Mouse (Mus musculus) CD4-positive, CD25-positive, alpha-beta regulatory T cell, adult 2 months (primary cell): ENCODE measurements around the gene 2310022A10Rik.
A peak's percentile ranks its signal among the peaks of the same experiment; 100 is the strongest.

ENCODE experiments used
- DNase-seq: peaks from one replicate; pipeline ENCODE4 v3.0.0-alpha.2; 2012; ENCODE audit warnings: low read depth, low spot score

The 2310022A10Rik gene

DNA sequence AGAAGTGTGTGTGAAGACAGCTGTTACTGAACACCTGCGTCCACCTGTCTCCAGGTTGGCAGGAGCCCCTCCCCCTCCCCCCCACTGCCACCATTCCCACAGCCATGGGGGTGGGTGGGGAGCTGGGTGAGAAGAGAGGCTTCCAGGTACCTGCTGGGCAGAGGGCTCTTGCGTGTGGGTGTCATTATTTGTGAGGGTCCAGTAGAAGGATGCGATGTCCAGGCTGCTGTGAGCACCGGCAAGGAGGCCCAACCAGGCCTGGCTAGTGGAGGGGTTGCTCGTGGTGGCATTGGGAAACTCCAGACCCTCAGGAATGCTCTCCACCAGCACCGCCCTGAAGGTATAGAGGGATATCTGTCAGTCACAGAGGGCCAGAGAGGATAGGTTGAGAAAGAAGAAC is 12.1 kb upstream of the 2310022A10Rik start:
- DNase-seq: no peak

DNA sequence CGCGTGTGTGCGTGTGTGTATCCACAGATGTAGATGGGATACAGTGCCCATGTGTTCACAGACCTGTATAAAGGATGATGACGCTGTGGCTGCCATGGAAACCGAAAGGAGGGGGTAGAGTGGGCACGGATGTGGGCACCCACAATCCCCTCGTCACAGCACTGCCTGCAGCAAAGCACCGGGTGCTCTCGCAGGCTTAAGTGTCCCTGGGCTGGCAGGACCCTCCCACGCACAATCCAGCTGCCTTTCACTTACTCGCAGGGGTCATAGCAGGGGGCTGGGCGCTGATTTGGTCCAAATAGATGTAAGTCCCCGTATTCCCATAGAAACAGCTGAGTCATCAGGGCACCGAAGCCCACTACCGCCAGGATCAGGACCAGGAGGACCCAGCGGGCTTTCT is 11.6 kb upstream of the 2310022A10Rik start:
- peak; percentile 94 for DNase-seq

DNA sequence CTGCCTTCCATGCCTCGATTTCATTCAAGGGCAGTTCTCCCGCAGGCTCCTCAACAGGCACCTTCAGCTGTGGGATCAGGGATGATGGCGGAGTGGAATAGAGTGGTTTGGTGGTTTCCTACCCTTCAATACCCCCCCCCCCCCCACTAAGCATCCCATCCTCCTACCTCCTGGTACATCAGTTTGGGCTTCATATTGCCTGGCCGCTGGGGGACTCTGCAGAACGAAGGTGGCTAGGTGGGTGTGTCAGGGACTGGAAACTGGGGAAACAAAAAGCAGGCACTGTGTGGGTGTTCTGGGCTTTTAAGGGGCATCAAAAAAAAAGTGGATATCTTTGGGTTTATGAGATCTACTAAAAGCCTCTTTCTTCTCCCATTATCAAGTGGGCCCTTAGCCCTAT is 11.1 kb upstream of the 2310022A10Rik start:
- peak; percentile 39 for DNase-seq

DNA sequence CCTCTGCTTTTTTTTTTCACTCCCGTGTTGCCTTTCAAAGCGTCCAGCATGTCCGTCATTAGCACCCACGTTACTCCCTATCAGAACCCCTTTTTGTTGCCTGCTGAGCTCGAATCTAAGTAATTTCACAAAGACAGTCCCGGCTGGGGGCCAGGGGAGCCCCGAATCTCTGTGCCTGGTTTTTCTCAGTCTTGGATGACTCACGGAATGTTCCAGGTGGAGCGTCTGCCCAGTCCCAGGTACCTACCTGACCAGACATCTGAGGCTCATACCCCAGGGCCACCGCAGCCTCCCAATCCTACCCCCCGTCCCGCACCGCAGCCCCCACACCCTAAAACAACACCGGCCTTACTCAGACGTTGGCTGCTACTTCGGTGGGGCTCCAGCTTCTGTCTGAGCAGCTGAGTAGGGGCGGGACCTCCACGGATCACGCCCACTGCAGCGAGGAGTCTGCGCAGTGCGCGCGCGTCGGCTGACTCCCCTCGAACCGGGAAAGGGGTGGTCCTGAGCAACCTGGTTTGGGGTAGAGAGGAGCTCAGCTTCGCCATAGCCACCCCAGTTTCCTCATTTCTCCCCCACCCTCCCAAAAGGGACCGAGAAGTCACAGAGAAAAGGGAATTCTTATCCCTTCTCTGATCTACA is 10.5 kb upstream of the 2310022A10Rik start:
- peak; percentile 89 for DNase-seq

DNA sequence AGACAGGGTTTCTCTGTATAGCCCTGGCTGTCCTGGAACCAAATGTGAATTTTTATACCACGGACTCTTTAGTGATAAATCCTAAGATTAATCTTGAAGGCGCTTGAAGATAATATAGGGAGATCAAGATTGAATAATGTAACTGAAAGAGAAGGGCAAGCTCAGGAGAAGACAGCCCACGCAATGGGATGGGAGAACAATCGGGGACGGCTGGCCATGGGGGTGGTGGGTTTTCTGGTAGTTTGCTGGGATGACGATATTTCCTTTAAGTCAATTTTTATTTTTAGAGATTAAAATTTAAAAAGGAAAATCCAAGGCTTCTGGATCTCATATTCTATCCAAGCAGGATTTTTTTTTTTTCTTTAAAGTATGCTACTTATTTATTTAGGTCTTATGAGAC is 10.0 kb upstream of the 2310022A10Rik start:
- no peak for DNase-seq

DNA sequence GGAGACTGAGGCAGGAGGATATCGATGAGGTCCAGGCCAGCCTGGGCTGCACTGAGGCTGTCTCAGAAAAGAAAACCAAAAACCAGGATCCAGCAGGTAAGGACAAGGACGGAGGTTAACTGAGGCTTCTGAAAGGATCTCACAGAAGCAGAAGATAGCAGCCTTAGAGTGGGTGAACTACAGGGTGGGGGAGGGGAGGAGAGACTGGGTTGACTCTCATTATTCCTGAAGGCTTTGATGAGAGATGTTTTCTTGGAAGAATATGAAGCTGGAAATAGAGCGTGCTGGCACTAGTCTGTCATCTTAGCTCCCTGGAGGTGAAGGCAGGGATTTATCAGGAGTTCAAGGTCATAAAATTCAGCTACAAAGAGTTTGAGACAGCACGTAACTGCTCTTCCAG is 9.2 kb upstream of the 2310022A10Rik start:
- DNase-seq: no peak

DNA sequence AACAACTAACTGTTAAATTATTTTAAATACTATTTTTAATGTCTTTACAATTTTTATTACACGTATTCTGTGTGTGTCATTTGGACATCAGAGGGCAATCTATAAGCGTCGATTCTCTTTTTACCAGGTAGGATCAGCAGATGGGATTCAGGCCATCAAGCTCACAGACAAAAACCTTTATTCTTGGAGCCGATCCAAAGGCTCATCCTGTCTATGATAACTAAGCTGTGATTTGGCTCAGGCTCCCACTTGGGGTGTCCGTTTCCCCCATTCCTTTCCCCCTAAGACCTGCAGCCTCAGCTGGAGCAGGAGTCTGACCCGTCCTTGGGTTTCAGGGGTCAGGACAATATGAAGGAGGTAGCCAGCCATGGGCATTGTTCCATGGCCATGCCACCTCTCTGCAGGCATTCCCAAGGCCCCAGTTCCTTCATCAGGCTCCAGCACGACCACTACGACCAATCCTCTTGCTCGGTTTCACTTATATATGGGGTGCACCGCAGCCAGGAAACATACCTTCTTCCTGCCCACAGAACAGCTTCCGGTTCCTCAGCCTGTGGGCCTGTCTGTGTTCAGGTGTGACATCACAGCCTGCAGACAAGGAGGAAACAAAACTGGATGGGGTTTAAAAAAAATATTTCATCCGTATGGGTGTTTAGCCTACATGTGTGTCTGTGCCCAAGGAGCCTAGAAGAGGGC is 8.2 kb upstream of the 2310022A10Rik start:
- peak; percentile 93 for DNase-seq

DNA sequence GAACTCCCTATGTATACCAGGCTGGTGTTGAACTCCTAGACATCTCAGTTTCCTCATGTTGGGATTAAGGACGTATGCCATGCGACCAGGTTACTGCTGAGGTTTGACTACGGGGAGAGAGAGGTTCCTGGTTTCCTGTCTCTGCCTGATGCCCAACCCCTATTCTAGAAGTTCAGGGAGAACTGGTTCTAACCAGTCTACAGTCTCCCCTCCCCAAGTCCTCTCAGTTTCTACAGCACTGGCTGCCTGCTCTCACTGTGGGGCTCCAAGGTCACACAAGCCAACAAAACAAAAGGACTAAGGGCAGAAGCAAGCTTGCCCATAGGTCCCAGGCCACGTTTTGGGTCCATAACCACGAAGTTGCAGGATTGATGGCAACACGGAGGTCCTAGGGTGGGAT is 3.4 kb upstream of the 2310022A10Rik start:
- DNase-seq: no peak

DNA sequence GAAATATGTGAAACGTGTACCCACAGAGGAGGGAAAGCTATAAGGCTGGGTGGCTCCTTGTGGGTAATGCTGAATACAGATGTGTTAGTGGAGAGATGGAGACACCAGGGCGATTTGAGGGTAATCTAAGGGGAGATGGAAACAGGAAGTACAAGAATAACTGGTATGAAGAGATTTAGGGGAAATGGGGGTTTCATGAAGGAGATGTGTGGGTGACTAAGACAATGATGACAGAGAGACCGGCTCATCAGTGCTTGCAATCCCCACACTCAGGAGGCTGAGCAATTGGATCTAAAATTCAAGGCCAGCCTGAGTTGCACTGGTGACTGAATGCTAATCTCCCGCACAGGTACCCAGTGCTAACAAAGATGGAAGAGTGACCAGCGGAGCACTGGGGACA is 963 bp upstream of the 2310022A10Rik start:
- no peak for DNase-seq

DNA sequence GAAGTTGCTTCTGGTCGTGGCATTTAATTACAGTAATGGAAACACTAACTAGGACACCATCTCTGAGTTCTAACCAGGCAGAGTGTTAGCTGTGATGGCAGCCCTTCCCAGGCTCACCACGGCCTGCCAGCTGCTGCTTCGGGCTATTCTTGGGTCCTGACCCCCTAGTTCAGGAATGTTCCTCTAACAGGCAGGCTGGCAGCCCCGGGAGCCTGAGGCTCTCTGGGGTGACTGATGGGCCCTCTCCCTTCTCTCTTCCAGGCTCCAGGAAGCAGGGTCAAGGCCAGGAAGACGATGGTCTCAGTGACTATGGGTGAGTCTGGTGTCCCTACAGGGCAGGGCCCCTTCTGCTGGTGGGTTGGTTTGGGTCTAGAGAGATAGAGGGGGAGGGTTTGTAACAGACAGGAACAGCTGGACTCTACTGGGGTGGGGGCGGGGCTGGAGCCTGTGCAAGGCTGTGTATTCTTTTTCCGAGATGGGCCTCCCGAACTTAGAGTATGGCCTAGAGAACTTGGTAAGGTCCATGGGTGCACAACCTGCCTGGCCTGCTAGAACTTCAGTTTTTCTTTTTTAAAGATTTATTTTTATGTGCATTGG is 7.4 kb downstream of the 2310022A10Rik start:
- no peak for DNase-seq

DNA sequence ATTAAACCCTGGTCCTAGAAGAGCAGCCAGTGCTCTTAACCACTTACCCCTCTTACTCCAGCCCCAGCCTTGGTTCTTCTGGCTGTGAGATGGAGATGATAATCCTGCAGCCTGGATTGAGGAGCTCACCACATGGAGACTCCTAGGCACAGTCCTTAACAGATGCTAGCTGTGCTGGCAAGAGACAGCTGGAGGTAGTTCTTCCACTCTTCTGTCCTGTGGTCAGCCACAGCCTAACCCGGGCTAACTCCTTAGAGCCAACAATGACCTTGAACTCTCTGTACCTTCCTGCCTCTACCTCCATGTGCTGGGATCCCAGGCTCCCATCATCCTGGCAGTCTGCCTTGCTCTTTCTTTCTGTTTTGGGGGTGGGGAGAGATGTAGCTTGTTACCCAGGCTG is 7.9 kb downstream of the 2310022A10Rik start:
- no peak for DNase-seq

DNA sequence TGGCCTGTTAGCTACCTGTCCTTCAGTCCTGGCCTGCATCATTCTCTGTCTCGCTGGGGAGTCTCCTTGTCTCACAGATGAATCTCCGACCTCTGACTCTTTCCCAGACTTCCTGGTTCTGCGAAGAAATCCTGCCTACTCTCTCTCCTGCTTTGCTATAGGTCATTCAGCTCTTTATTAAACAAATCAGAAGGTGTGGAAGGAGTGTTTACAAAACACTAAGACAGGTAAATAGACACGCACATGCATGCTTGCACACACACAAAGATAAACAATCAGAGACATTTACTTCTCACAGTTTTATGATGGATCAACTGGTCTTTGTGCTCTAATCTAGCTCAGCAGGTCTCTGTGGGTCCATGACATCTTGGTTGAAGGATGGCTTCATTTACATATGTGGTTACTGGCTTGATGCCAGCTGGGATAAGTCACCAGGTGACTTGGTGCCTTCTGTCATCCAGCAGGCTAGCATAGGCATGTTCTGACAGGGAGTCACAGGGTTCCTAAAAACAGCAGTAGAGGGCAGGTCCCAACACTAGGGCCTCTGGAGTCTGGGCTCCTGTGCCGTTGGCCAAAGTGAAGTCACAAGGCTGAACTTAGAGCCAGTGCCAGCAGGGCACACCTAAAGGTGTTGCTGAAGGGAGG is 16.7 kb downstream of the 2310022A10Rik start:
- DNase-seq: no peak

DNA sequence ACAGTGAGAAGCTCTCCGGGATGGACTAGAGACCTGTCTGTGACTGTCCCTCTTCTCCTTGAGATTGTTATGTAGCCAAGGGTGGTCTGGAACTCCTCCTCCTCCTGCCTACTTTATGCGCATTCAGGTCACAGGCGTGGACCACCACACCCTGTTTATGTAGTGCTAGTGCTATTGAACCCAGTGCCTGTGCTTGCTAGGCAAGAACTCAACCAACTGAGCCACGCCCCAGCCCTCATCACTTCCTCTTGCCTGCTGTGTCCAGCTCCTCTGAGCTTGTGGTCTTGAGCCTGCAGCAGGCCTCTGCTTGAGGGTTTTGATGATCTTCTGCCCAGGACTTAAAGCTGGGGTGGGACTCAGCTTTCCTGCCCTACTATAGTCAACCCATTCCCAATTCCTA is 19.1 kb downstream of the 2310022A10Rik start:
- DNase-seq: no peak

DNA sequence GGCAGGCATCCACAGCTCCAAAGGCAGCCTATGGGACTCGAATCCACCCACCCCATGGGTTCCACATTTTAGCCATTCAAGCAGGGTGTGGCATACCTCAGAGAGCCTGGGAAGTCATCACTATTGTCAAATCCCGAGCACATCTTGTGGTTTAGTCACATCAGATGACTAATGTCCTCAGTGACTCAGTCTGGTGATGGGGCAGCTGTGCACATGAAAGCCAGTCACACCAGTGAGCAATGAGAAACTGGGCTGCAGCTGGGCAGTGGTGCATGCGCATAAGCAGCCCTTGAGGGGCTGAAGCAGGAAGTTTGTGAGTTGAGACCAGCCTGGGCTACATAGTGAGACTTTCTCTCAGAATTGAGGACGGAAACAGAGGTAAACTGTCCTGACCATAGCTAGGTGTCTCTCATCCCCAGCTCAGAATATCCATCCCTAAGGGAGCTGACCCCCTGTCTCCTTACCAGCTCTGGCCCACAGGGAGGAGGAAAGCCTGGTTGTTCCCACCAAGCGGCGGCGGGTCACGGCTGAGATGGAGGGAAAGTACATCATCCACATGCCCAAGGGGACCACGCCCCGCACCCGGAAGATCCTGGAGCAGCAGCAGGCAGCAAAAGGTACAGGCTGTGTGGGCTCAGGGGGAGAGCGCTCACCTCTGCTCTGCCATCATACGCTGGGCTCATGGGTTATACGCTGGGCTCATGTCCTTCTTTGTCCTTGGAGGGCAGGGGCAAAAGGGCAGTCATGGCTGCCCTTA is 21.3 kb downstream of the 2310022A10Rik start:
- no peak for DNase-seq

DNA sequence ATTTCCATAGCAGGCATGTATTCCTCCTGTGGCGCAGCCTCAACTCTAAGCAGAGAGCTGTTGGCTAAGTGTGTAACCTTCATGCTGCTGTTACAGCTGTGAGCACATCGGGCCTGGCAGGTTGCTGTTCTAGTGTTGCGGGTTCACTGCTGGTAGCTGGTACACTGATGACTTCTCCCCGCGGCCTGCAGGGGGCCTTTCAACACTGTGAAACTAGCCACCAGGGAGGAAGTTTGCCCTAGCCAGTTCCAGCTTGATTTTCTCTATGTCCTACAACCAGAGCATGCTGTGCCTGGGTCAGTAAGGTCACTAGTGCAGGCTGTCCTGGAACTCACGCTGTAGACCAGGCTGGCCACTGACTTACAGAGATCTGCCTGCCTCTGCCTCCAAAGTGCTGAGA is 23.9 kb downstream of the 2310022A10Rik start:
- peak; percentile 69 for DNase-seq

DNA sequence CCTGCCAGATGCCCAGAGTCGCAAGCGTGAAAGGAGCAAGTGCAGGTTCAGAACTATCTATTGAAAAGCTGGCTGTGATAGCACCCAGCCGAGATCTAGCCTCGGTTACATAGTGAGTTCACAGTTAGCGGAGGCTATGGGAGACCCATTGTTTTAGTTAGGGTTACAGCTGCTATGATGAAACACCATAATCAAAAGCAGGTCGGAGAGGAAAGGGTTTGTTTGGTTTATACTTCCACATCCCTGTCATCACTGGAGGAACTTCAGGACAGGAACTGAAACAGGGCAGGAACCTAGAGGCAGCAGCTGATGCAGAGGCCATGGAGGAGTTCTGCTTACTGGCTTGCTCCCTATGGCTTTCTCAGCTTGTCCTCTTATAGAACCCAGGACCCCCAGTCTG is 24.6 kb downstream of the 2310022A10Rik start:
- DNase-seq: no peak

DNA sequence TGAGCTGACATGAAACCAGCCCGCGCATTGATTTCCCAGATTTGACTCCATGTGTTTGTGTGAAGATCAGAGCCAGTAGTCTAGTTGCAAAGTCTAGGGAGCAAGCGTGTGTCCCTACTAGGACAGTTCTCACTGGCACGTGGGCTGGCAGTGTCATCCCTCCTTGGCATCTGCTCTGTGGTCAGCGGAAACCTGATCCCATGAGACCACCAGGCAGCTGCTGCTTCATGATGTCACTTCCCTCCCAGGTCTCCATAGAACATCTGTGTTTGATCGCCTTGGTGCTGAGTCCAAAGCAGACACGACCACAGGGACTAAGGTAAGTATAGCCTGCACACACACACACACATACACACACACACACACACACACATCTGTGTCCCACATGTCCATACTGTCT is 25.4 kb downstream of the 2310022A10Rik start:
- DNase-seq: no peak

DNA sequence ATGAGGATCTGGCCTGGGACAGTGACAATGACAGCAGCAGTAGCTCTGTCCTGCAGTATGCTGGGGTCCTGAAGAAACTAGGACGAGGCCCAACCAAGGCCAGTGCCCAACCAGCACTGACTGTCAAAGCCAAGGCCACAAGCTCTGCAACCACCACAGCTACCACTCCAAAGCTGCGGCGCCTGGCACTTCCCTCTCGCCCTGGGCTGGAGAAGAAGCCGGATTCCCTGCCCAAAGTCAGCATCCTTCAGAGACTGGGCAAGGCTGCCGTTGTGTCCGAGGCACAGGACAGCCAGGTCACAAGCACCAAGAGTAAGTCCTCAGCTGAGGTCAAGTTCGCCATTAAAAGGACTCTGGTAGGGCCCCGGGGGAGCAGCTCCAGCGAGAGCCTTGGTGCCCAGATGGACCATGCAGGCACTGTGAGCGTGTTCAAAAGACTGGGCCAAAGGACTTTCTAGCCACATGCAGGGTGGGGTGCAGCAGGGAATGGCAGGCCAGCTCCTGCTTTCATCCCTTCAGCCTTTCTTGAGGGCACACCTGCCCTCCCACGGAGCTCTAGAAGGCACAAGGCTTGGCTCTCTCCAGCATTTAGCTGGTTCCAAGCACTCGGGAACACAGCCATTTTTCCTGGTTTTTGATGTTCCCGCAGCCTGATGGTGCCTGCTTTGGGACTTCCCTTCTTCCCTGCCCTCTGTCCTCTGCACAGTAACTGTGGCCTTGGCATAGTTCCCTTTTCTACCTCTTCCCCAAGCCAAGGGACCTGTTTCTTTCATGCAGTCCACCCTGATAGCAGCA is 27.5 kb downstream of the 2310022A10Rik start:
- no peak for DNase-seq

DNA sequence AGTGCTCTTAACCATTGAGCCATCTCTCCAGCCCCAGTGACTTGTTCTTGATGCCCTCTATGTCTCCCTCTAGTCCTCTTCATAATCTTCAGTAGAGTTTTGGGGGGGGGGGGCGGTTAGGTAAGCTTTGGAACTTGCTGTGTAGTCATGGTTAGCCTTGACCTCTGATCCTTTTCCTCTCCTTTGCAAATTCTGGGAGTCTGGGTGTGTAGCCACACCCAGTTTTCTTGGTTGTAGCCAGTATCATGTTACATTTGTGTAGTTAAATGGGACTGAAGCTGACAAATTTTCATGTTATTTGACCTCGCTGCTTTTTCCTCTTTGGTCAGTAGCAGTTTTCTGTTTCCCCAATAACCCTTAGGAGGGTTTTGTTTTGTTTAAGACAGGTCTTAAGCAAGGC is 33.8 kb downstream of the 2310022A10Rik start:
- DNase-seq: no peak

DNA sequence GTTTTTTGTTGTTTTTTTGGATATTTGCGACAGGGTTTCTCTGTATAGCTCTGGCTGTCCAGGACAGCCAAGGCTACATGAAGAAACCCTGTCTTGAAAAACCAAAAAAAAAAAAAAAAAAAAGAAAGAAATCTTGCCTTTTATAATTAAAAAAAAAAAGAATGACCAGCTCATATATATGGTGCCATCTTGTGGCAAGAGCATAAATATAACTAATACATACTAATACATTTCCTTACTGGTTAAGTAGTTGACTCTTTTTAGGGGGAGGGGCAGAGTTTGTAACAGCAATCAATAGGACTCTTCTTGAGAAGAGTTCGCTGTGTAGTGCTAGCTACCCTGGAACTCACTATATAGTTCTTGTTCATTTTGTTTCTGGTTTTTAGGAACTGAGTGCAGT is 34.7 kb downstream of the 2310022A10Rik start:
- peak; percentile 49 for DNase-seq

DNA sequence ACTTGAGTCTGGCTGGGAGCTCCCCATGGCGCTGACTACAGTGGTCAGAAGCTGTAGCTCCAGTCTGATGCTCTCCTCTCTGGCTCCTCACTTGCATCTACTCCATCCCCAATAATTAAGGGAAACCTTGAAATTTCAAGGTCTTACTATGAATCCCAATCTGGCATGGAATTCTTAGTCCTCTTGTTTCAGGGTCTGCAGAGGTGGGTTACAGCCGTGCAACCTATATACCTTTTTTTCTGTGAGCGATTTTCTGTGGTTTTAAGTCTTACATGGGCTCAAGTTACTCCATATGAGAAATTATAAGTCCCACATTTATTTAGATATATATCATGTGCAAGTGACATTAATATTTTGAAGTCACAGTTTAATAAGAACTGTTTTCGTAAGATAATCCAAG is 37.1 kb downstream of the 2310022A10Rik start:
- no peak for DNase-seq
